Mouse (Mus musculus) NIH3T3 (cell line): ENCODE measurements around the gene Cask.
A peak's percentile ranks its signal among the peaks of the same experiment; 100 is the strongest.
"Not testable (repeated sequence)": the region's sequence is repeated elsewhere in the genome, so short reads cannot be mapped to it uniquely, and the experiment has no call there.

Experiments used
- DNase-seq: peaks from one replicate; pipeline ENCODE4 v3.0.0-alpha.2; 2012; ENCODE audit warnings: low read depth

Cask gene

DNA sequence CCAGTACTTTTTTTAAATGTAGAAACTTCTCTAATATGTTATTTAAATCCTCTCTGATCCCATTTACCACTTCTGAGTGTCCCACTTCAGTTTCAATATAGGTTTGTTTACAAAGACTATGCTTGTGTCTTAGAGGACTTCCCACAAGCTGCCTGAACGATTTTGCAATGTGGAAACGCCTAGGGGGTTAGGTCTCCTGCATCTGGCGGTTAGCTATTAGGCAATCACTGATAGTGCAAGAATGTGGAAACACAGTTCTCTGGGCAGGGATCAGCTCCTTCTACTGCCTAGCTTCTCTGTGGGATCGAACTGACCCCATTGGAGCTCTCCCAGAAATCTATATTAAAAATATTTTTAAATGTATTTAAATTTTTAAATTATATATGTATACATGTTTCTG, at the start of gene Cask:
Cask (minus strand) TSS at position 83 of the 400 bp plus-strand sequence.
- peak; percentile 75 for DNase-seq

DNA sequence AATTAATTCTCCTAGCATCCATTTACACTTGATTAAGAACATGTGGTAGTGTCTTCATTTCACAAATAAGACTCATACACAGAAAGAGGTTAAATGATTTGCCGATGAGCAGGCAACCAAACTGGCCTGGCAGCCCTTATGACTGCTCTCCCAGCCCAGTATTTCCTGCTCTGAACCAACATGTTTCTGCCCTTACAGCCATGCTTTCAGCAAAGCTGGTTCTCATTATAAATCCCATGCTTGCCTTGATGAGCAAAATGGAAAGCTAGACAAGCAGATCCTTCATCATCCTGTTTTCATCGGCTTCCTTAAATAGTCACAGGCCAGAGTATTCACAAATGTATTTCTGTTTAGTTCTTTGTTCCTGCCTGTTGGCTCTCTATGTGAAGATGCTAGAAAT, 38.8 kb upstream of the Cask start:
- peak; percentile 77 for DNase-seq

- no peak for DNase-seq
Measured at GRCm38 (mm10) chrX:13884348-13884747, 33.2 kb upstream of the Cask start.

DNA sequence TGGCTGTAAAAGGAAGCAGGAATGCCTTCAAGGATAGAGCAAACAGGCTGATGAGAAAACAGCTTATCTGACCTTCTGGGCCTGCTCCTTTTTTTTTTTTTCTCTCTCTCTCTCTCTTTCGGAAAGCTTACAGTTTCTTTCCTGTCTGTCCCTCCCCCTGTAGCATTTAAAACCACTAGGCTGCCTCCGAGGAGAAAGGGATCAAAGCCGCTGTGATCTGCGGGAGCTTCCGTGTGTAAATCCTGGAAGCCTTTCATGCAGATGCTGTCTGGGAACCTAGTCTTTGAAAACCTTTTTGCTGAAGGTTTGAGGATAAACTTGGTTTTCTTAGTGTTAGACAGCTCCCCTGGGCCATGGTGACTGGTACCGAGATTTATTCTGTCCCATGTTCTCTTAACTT, 30.8 kb upstream of the Cask start:
- no peak for DNase-seq

DNA sequence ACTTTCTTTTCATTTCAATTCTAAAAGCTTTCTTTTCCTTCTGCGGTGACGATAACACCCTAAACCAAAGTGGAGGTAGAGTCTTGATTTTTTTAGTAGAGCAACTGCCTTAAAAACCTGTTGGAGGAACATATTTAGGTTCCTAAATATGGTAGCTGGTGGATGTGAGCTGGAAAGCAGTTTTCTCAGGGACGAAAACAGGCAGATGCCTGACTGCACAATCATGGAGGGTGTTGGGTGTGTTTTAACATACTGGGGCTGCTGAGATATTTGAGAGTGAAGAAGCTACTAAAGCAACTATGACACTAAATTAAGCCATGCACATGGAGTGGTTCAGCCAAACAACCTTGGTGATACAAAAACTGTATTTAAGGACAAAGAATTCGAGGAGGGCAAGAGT, 9.0 kb upstream of the Cask start:
- no peak for DNase-seq

DNA sequence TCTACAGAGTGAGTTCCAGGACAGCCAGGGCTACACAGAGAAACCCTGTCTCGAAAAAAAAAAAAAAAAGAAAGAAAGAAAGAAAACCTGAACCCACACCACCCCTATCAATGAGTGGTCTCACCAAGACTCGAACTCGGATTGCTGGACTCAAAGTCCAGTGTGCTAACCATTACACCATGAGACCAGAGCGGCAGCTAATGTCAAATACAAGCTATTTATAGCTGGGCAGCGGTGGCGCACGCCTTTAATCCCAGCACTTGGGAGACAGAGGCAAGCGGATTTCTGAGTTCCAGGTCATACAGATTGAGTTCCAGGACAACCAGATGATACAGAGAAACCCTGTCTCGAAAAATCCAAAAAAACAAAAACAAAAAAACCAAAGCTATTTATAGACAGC, 7.9 kb upstream of the Cask start:
- DNase-seq: no peak

- DNase-seq: no peak
Measured at GRCm38 (mm10) chrX:13848473-13848872, 2.7 kb downstream of the Cask start.

- peak; percentile 11 for DNase-seq
Measured at GRCm38 (mm10) chrX:13847502-13847851, 3.7 kb downstream of the Cask start.

GRCm38 (mm10) chrX:13846653-13847501, 4.3 kb downstream of the Cask start:
- DNase-seq: peak; percentile 94

DNA sequence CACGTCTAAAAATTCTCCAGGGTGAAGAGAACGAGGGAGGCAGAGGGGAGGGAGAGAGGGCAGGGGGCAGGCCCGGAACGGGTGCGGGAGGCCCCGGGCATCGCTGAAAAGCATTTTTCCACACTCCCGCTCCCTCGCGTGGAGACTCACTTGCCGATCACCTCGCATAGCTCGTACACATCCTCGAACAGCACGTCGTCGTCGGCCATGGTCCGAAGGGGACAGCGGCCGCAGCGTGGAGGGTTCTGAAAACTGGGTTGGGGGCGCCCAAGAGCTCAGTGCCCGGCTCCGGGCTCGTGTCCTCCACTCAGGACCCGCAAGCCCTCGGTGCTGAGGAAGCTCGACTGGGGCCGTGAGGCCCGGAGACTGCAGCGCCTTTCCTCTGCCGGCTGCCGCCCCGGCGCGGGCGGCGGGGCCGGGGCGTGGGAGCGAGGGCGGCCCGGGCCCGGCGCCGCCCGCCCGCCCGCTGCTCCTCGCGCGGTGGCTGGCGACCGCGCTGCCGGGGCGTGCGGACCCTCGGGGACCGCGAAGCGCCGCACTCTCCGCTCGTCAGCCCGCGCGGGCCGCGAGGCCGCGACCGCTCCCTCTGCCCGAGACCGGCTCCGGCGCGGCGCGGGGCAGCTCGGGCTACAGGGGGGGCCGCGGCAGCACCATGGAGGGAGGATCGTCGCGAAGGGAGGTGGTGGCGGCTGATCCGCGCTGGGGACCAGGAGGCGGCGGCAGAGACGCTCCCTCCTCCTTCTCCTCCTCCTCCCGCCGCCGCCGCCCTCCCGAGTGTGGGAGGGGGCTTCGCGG, 5.1 kb downstream of the Cask start:
- DNase-seq: peak; percentile 61

DNA sequence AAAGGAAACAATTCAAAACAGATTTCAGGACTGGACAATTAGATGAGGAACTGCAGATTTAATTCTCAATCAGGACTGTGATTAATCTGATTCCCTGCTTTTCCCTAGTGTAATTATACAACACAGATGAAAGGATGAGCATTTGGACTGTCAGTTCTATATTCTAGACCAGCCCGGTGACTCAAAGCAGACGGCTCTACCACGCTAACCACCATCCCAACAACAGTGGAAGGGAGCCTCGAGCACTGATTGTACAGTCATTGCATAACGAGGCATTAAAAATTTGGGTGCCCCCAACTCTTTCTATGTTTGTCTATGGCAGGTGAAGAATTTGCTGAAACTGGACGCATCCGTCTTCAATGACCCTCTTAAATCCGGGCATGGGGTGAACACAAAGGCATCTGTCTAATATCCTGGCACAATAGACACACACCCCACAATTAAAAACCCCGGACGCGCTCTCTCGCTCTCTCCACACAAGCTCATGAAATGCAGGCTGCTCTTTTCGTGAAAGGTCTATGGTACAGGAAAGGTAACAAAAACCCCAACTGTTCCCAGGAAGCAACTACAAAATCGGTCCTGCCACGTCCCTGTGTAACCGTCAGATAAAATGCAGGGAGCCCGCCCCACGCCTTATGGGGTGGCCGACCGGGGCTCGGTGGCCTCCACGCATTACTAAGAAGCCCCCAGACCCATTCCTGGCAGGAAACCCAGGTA, 5.9 kb downstream of the Cask start:
- DNase-seq: peak; percentile 33

GRCm38 (mm10) chrX:13822792-13823191, 28.4 kb downstream of the Cask start:
- no peak for DNase-seq

DNA sequence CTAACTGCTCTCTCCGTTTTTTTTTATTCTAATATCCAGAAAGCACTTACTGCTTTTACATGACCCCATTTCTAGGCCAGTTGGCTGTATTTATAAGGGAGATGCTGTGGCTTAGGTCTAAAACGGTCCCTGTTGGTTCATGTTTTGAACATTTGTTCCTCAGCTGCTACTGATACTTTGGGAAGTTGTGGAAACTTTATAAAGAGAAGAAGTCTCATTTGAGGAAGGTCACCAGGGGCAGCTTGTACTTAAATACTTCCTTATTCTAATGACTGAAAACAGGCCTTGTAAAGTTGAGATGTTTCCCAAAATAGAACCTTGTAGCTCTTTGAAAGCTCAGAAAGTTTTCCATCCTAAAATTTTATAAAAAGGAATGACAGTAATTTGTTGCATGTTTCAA, 52.4 kb downstream of the Cask start:
- DNase-seq: no peak

DNA sequence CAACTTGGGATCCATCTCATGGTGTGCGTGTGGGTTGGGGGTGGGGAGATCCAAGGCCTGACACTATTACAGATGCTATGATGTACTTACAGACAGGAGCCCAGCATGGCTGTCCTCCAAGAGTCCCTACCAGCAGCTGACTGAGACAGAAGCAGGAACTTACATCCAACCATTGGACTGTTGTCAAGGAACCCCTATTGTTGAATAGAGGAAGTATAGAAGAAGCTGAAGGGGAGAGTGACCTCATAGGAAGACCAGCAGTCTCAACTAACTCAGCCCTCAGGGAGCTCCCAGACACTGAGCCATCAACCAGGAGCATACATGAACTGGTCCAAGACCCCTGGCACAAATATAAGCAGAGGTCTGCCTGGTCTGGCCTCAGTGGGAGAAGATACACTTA, 85.5 kb downstream of the Cask start:
- DNase-seq: no peak

- no peak for DNase-seq
Measured at GRCm38 (mm10) chrX:13765024-13765423, 86.1 kb downstream of the Cask start.

- peak; percentile 9 for DNase-seq
Measured at GRCm38 (mm10) chrX:13757279-13758005, 93.7 kb downstream of the Cask start.

DNA sequence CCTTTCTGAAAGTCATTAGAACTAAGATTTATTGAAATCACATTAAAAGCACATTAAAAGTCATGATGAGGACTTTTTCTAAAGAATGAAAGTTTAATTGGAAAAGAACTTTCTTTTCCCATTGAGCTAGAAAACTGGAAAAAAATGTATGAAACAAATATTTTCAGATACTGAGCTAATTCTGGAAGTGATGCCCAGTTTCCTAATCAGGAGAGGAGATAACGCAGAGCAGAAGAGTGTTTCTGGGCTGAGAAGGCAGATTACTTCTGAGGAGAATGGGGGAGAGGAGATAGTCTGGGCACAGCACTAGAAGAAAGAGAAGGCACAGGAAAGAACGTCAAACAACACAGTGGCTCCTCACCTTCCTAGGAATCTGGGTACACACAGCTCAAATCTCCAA, 110.1 kb downstream of the Cask start:
- no peak for DNase-seq

- not testable (repeated sequence) for DNase-seq
Measured at GRCm38 (mm10) chrX:13730785-13731184, 120.4 kb downstream of the Cask start.

- DNase-seq: peak; percentile 11
Measured at GRCm38 (mm10) chrX:13729835-13730480, 121.2 kb downstream of the Cask start.

DNA sequence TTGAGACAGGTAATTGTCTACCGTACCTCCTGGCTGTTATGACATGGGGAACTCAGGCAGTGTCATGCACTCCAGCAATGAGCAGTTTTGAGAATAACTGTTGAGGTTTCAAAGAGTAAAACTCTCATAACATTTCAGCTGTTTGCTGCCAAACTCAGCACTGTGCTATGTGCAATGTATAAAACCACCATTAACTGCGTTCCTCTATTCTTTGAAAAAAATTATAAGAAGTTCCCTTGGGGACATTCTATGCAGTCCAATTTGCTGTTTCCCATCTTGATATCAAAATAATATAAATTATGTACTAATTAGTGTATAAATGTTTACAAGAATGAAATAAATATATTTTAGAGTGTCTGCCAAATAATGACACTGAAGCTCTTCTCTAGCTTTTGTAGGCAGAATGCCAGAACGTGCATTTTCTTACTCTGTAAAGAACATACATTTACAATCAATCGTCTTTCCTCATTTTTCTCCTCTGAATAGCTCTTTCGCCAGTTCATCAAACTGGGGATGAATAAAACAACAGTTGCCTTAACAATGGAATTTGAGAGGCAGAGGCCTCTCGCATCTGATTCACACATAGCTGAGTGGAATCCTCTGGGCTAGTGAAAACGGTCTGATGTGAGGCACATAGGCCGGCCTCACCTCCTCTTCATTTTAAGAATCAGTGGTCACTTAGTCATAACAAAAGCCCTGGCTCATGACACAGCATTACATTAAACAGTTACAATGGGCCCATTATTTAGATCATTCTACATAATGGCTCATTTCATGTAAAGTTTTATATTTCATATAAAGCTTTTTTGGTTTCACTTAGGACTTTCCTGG, 125.4 kb downstream of the Cask start:
- peak; percentile 44 for DNase-seq
